Mouse (Mus musculus) heart, embryonic 10.5 days (tissue): ENCODE results near the gene Mylk4. TPM values are rescaled to one million over a fixed set of nuclear protein-coding genes. Genes with fewer than 3 reads are reported as not detected.
A peak's percentile ranks its signal among the peaks of the same experiment; 100 is the strongest.

Source experiments
- DNase-seq: peaks from one replicate; pipeline ENCODE4 v3.0.0-alpha.2; 2017; ENCODE audit warnings: low spot score
- H3K27ac ChIP-seq: fragments of 300-500 bp; sonication (generic); 2 replicates; pipeline ENCODE4 v1.5.1; 2016; ENCODE audit warnings: mild to moderate bottlenecking
- H3K27me3 ChIP-seq: fragments of 300-500 bp; sonication (generic); 2 replicates; pipeline ENCODE4 v1.6.1; 2016; ENCODE audit warnings: mild to moderate bottlenecking; ENCODE audit not compliant: poor library complexity, insufficient read depth, severe bottlenecking
- H3K36me3 ChIP-seq: fragments of 300-500 bp; sonication (generic); 2 replicates; pipeline ENCODE4 v1.6.1; 2016; ENCODE audit warnings: mild to moderate bottlenecking, moderate library complexity
- H3K4me1 ChIP-seq: fragments of 300-500 bp; sonication (generic); 2 replicates; pipeline ENCODE4 v1.6.1; 2016; ENCODE audit warnings: mild to moderate bottlenecking
- H3K4me3 ChIP-seq: fragments of 300-500 bp; sonication (generic); 2 replicates; pipeline ENCODE4 v1.5.1; 2016; ENCODE audit warnings: mild to moderate bottlenecking, moderate library complexity
- H3K9me3 ChIP-seq: fragments of 300-500 bp; sonication (generic); 2 replicates; pipeline ENCODE4 v1.6.1; 2016; ENCODE audit warnings: mild to moderate bottlenecking, moderate library complexity
- WGBS: fragments of 180-500 bp; shearing (Covaris S2); methylation state at CpG from one replicate; pipeline ENCODE4 v1.1.7; 2016; 5-methylcytosine and 5-hydroxymethylcytosine counted together
- polyA plus RNA-seq: library from polyadenylated mRNA; unstranded; fragments of >200 nt; fragmentation: Nextera tagmentation; extraction: Ambion mirVana; gene quantifications from 2 replicates; pipeline ENCODE4 v1.2.1, GENCODE M21; 2016

The Mylk4 gene
- polyA plus RNA-seq, 1 experiment from 2014 or later, result not detected

GRCm38 (mm10) chr13:32692563-32692962, 91.2 kb downstream of the Mylk4 start:
- no peaks in the 10 kb centered on the region for H3K27me3 ChIP-seq
- 70% methylated on average over 1 of the region's 1 CpGs for WGBS
- no peak for DNase-seq
- no peaks in the 10 kb centered on the region for H3K9me3 ChIP-seq
- H3K4me3 ChIP-seq, result no peak overlapping the region
- no peaks in the 10 kb centered on the region for H3K4me1 ChIP-seq
- H3K27ac ChIP-seq, result no peak overlapping the region
- no peaks in the 10 kb centered on the region for H3K36me3 ChIP-seq

- H3K27ac ChIP-seq, result no peak overlapping the region
- no peak overlapping the region for H3K4me3 ChIP-seq
- WGBS, result 81% methylated on average over 3 of the region's 3 CpGs
- no peaks in the 10 kb centered on the region for H3K27me3 ChIP-seq
- no peak for DNase-seq
- H3K9me3 ChIP-seq, result no peaks in the 10 kb centered on the region
- no peaks in the 10 kb centered on the region for H3K4me1 ChIP-seq
- no peaks in the 10 kb centered on the region for H3K36me3 ChIP-seq
Observed at GRCm38 (mm10) chr13:32690279-32690678, 93.5 kb downstream of the Mylk4 start.

GRCm38 (mm10) chr13:32680868-32681515, 102.8 kb downstream of the Mylk4 start:
- DNase-seq, result no peak
- H3K27me3 ChIP-seq, result peaks cover 5% of the 10 kb centered on the region
- 33% methylated on average over 12 of the region's 12 CpGs for WGBS
- H3K9me3 ChIP-seq, result no peaks in the 10 kb centered on the region
- no peaks in the 10 kb centered on the region for H3K36me3 ChIP-seq
- no peak overlapping the region for H3K27ac ChIP-seq
- H3K4me1 ChIP-seq, result peaks cover 11% of the 10 kb centered on the region; the same call in 1 of the 2 replicates
- H3K4me3 ChIP-seq, result no peak overlapping the region

- 52% methylated on average over 12 of the region's 12 CpGs for WGBS
- H3K4me1 ChIP-seq, result peaks cover 11% of the 10 kb centered on the region; the same call in 1 of the 2 replicates
Observed at GRCm38 (mm10) chr13:32680121-32680551, 103.6 kb downstream of the Mylk4 start.

GRCm38 (mm10) chr13:32678998-32679397, 104.8 kb downstream of the Mylk4 start:
- H3K36me3 ChIP-seq, result no peaks in the 10 kb centered on the region
- no peaks in the 10 kb centered on the region for H3K9me3 ChIP-seq
- H3K4me3 ChIP-seq, result no peak overlapping the region
- DNase-seq, result no peak
- peaks cover 11% of the 10 kb centered on the region; the same call in 1 of the 2 replicates for H3K4me1 ChIP-seq
- no peak overlapping the region for H3K27ac ChIP-seq
- H3K27me3 ChIP-seq, result peaks cover 5% of the 10 kb centered on the region
- WGBS, result 71% methylated on average over 5 of the region's 5 CpGs

More at GRCm38 (mm10) chr13:32680121-32680551, 103.6 kb downstream of the Mylk4 start:
- DNase-seq, result no peak
- H3K27me3 ChIP-seq, result peaks cover 5% of the 10 kb centered on the region
- no peak overlapping the region; the same call in 1 of the 2 replicates for H3K27ac ChIP-seq
- no peaks in the 10 kb centered on the region for H3K9me3 ChIP-seq
- no peak overlapping the region for H3K4me3 ChIP-seq
- H3K36me3 ChIP-seq, result no peaks in the 10 kb centered on the region

GRCm38 (mm10) chr13:32670782-32671181, 113.0 kb downstream of the Mylk4 start:
- H3K4me1 ChIP-seq, result peaks cover 14% of the 10 kb centered on the region
- no peak overlapping the region for H3K4me3 ChIP-seq
- 35% methylated on average over 7 of the region's 7 CpGs for WGBS
- DNase-seq, result no peak
- no peaks in the 10 kb centered on the region for H3K36me3 ChIP-seq
- H3K9me3 ChIP-seq, result no peaks in the 10 kb centered on the region
- peaks cover 27% of the 10 kb centered on the region for H3K27me3 ChIP-seq
- H3K27ac ChIP-seq, result peak overlapping the region; percentile 47; the same call in 1 of the 2 replicates

- Histone ChIP-seq H3K4me1 (peaks cover 32% of the 10 kb centered on the region), H3K9me3 (no peaks in the 10 kb centered on the region), H3K27me3 (peaks cover 36% of the 10 kb centered on the region), H3K36me3 (no peaks in the 10 kb centered on the region), H3K27ac (no peak overlapping the region), H3K4me3 (no peak overlapping the region)
- WGBS, result 73% methylated on average over 3 of the region's 3 CpGs
- no peak for DNase-seq
Observed at GRCm38 (mm10) chr13:32668296-32668695, 115.5 kb downstream of the Mylk4 start.

GRCm38 (mm10) chr13:32667386-32667785, 116.4 kb downstream of the Mylk4 start:
- H3K4me3 ChIP-seq, result no peak overlapping the region
- H3K4me1 ChIP-seq, result peaks cover 32% of the 10 kb centered on the region
- 75% methylated on average over 4 of the region's 4 CpGs for WGBS
- peaks cover 36% of the 10 kb centered on the region for H3K27me3 ChIP-seq
- no peaks in the 10 kb centered on the region for H3K36me3 ChIP-seq
- H3K9me3 ChIP-seq, result no peaks in the 10 kb centered on the region
- DNase-seq, result no peak
- H3K27ac ChIP-seq, result no peak overlapping the region

GRCm38 (mm10) chr13:32662041-32662440, 121.7 kb downstream of the Mylk4 start:
- no peak overlapping the region for H3K4me3 ChIP-seq
- H3K27me3 ChIP-seq, result peaks cover 17% of the 10 kb centered on the region
- WGBS, result 78% methylated on average over 3 of the region's 3 CpGs
- H3K27ac ChIP-seq, result no peak overlapping the region
- H3K9me3 ChIP-seq, result no peaks in the 10 kb centered on the region
- peaks cover 26% of the 10 kb centered on the region for H3K4me1 ChIP-seq
- DNase-seq, result no peak
- H3K36me3 ChIP-seq, result no peaks in the 10 kb centered on the region

- Histone ChIP-seq H3K4me3 (no peak overlapping the region), H3K27me3 (peaks cover 5% of the 10 kb centered on the region; the same call in 1 of the 2 replicates), H3K27ac (peak overlapping the region; percentile 52), H3K36me3 (no peaks in the 10 kb centered on the region), H3K4me1 (peaks cover 26% of the 10 kb centered on the region), H3K9me3 (no peaks in the 10 kb centered on the region)
- WGBS, result 26% methylated on average over 4 of the region's 4 CpGs
- no peak for DNase-seq
Observed at GRCm38 (mm10) chr13:32660294-32660693, 123.5 kb downstream of the Mylk4 start.

- Histone ChIP-seq H3K36me3 (no peaks in the 10 kb centered on the region), H3K9me3 (no peaks in the 10 kb centered on the region), H3K27me3 (no peaks in the 10 kb centered on the region), H3K4me3 (no peak overlapping the region), H3K4me1 (peaks cover 17% of the 10 kb centered on the region), H3K27ac (no peak overlapping the region)
- 85% methylated on average over 5 of the region's 5 CpGs for WGBS
- DNase-seq, result no peak
Observed at GRCm38 (mm10) chr13:32659271-32659670, 124.5 kb downstream of the Mylk4 start.

- WGBS, result 95% methylated on average over 2 of the region's 2 CpGs
- DNase-seq, result no peak
- Histone ChIP-seq H3K4me1 (peaks cover 9% of the 10 kb centered on the region; the same call in 1 of the 2 replicates), H3K9me3 (no peaks in the 10 kb centered on the region), H3K27ac (no peak overlapping the region), H3K4me3 (no peak overlapping the region), H3K36me3 (no peaks in the 10 kb centered on the region), H3K27me3 (no peaks in the 10 kb centered on the region)
Observed at GRCm38 (mm10) chr13:32657583-32657982, 126.2 kb downstream of the Mylk4 start.
